Mouse (Mus musculus) embryonic facial prominence, embryonic 11.5 days (tissue): ENCODE results near the gene Ube2s. TPM values are rescaled to one million over a fixed set of nuclear protein-coding genes. Genes with fewer than 3 reads are reported as not detected.
A peak's percentile ranks its signal among the peaks of the same experiment; 100 is the strongest.

Source experiments
- ATAC-seq: fragments of 200-750 bp; cut with Nextera tagmentation; replicated peaks from 2 replicates; pipeline ENCODE4 v1.8.0; 2017; ENCODE audit warnings: low read depth; ENCODE audit not compliant: insufficient number of reproducible peaks, low FRiP score, low TSS enrichment
- DNase-seq: peaks from one replicate; pipeline ENCODE4 v3.0.0-alpha.2; 2015; ENCODE audit warnings: low spot score
- H3K27ac ChIP-seq: fragments of 300-500 bp; sonication (generic); replicated peaks from 2 replicates; pipeline ENCODE4 v1.5.1; 2014; ENCODE audit warnings: mild to moderate bottlenecking, low read depth, low read length, control low read depth
- H3K27me3 ChIP-seq: fragments of 300-500 bp; sonication (generic); 2 replicates; pipeline ENCODE4 v1.6.1; 2014; ENCODE audit warnings: mild to moderate bottlenecking, low read length, moderate library complexity, mixed read lengths; ENCODE audit not compliant: control insufficient read depth, insufficient read depth
- H3K36me3 ChIP-seq: fragments of 300-500 bp; sonication (generic); replicated peaks from 2 replicates; pipeline ENCODE4 v1.6.1; 2014; ENCODE audit warnings: low read depth, mild to moderate bottlenecking, low read length, moderate library complexity, mixed read lengths; ENCODE audit not compliant: control insufficient read depth, insufficient read depth
- H3K4me1 ChIP-seq: fragments of 300-500 bp; sonication (generic); 2 replicates; pipeline ENCODE4 v1.6.1; 2014; ENCODE audit warnings: low read length, mixed read lengths; ENCODE audit not compliant: control insufficient read depth, insufficient read depth
- H3K4me2 ChIP-seq: fragments of 300-500 bp; sonication (generic); 2 replicates; pipeline ENCODE4 v1.6.1; 2014; ENCODE audit warnings: low read depth, mild to moderate bottlenecking, control low read depth, low read length, moderate library complexity
- H3K4me3 ChIP-seq: fragments of 300-500 bp; sonication (generic); 2 replicates; pipeline ENCODE4 v1.5.1; 2014; ENCODE audit warnings: low read depth, low read length, control low read depth
- H3K9ac ChIP-seq: fragments of 300-500 bp; sonication (generic); replicated peaks from 2 replicates; pipeline ENCODE4 v1.6.1; 2014; ENCODE audit warnings: mild to moderate bottlenecking, control low read depth, low read length
- H3K9me3 ChIP-seq: fragments of 300-500 bp; sonication (generic); replicated peaks from 2 replicates; pipeline ENCODE4 v1.6.1; 2016; ENCODE audit warnings: mild to moderate bottlenecking, low read length, inconsistent platforms, mixed read lengths; ENCODE audit not compliant: control insufficient read depth
- WGBS: fragments of 180-500 bp; shearing (Covaris S2); extraction: QIAGEN DNeasy Blood & Tissue Kit; methylation state at CpG from one replicate; pipeline ENCODE4 v1.1.7; 2014; 5-methylcytosine and 5-hydroxymethylcytosine counted together
- polyA plus RNA-seq: library from polyadenylated mRNA; unstranded; fragments of >200 nt; fragmentation: Nextera tagmentation; extraction: Ambion mirVana; gene quantifications from 2 replicates; pipeline ENCODE4 v1.2.1, GENCODE M21; 2014

The Ube2s gene
- polyA plus RNA-seq, 1 experiment from 2014 or later = 453 TPM

GRCm38 (mm10) chr7:4777851-4778637 is 34.3 kb downstream of the Ube2s start:
- Histone ChIP-seq H3K27me3 (peaks cover 33% of the 10 kb centered on the region), H3K9ac (no peak overlapping the region; the same call in 1 of the 2 replicates), H3K36me3 (no peaks in the 10 kb centered on the region), H3K4me3 (no peak overlapping the region), H3K4me2 (no peak overlapping the region), H3K27ac (no peak overlapping the region), H3K4me1 (peaks cover 7% of the 10 kb centered on the region; the same call in 1 of the 2 replicates), H3K9me3 (no peaks in the 10 kb centered on the region)
- WGBS = 5% methylated on average over 19 of the region's 20 CpGs
- DNase-seq = no peak
- ATAC-seq = no peak; the same call in 1 of the 2 replicates

- Histone ChIP-seq H3K36me3 (no peaks in the 10 kb centered on the region), H3K4me1 (peaks cover 7% of the 10 kb centered on the region; the same call in 1 of the 2 replicates), H3K9ac (peak overlapping the region; percentile 37; the same call in 1 of the 2 replicates), H3K27ac (no peak overlapping the region), H3K4me2 (peak overlapping the region; percentile 40), H3K9me3 (no peaks in the 10 kb centered on the region), H3K27me3 (peaks cover 33% of the 10 kb centered on the region), H3K4me3 (peak overlapping the region; percentile 18)
- WGBS = under 1% methylated on average over 42 of the region's 56 CpGs
- DNase-seq (peak; percentile 84), ATAC-seq (peak; percentile 77)
These were observed 35.2 kb downstream of the Ube2s start for GRCm38 (mm10) chr7:4776861-4777830.

GRCm38 (mm10) chr7:4776131-4776530 is 36.3 kb downstream of the Ube2s start:
- no peak overlapping the region for H3K4me3 ChIP-seq
- H3K27ac ChIP-seq = no peak overlapping the region
- WGBS = 46% methylated on average over 10 of the region's 10 CpGs
- H3K27me3 ChIP-seq = peaks cover 33% of the 10 kb centered on the region
- H3K4me2 ChIP-seq = no peak overlapping the region
- DNase-seq (no peak), ATAC-seq (no peak)
- H3K9ac ChIP-seq = no peak overlapping the region
- no peaks in the 10 kb centered on the region for H3K36me3 ChIP-seq
- H3K4me1 ChIP-seq = peaks cover 7% of the 10 kb centered on the region; the same call in 1 of the 2 replicates
- no peaks in the 10 kb centered on the region for H3K9me3 ChIP-seq

GRCm38 (mm10) chr7:4771202-4771601 is 41.2 kb downstream of the Ube2s start, which contains the start of gene Fam71e2:
TSS of gene Fam71e2 (minus strand) at chr7:4771302.
- 70% methylated on average over 4 of the region's 5 CpGs for WGBS

GRCm38 (mm10) chr7:4764946-4765710 is 47.3 kb downstream of the Ube2s start:
- WGBS = 12% methylated on average over 4 of the region's 4 CpGs

More at GRCm38 (mm10) chr7:4771202-4771601, 41.2 kb downstream of the Ube2s start, which contains the start of gene Fam71e2:
- no peak for DNase-seq
- Histone ChIP-seq H3K27ac (no peak within 1 kb of the TSS), H3K27me3 (peaks cover 7% of the 10 kb centered on the region), H3K4me2 (no peak within 1 kb of the TSS), H3K36me3 (no peaks in the 10 kb centered on the region), H3K9ac (no peak within 1 kb of the TSS), H3K4me3 (no peak within 1 kb of the TSS), H3K4me1 (no peaks in the 10 kb centered on the region), H3K9me3 (no peaks in the 10 kb centered on the region)
- ATAC-seq = no peak

GRCm38 (mm10) chr7:4759670-4760069 is 52.7 kb downstream of the Ube2s start:
- H3K36me3 ChIP-seq = no peaks in the 10 kb centered on the region
- H3K9me3 ChIP-seq = no peaks in the 10 kb centered on the region
- WGBS = 57% methylated on average over 1 of the region's 1 CpGs
- H3K4me1 ChIP-seq = no peaks in the 10 kb centered on the region
- H3K27ac ChIP-seq = no peak overlapping the region
- no peak for DNase-seq
- ATAC-seq = no peak
- no peak overlapping the region for H3K4me2 ChIP-seq
- no peak overlapping the region for H3K4me3 ChIP-seq
- no peaks in the 10 kb centered on the region for H3K27me3 ChIP-seq
- no peak overlapping the region for H3K9ac ChIP-seq

More at GRCm38 (mm10) chr7:4764946-4765710, 47.3 kb downstream of the Ube2s start:
- Histone ChIP-seq H3K4me1 (no peaks in the 10 kb centered on the region), H3K4me2 (no peak overlapping the region), H3K27me3 (no peaks in the 10 kb centered on the region), H3K9me3 (no peaks in the 10 kb centered on the region), H3K4me3 (no peak overlapping the region), H3K36me3 (no peaks in the 10 kb centered on the region), H3K9ac (no peak overlapping the region), H3K27ac (no peak overlapping the region)
- DNase-seq = no peak
- ATAC-seq = no peak; the same call in 1 of the 2 replicates

- Histone ChIP-seq H3K4me1 (no peaks in the 10 kb centered on the region), H3K4me2 (peak within 1 kb of the TSS; percentile 32), H3K4me3 (peak within 1 kb of the TSS; percentile 21), H3K36me3 (no peaks in the 10 kb centered on the region), H3K9ac (peak within 1 kb of the TSS; percentile 11; the same call in 1 of the 2 replicates), H3K27ac (peak within 1 kb of the TSS; percentile 9), H3K9me3 (no peaks in the 10 kb centered on the region), H3K27me3 (no peaks in the 10 kb centered on the region)
- 4% methylated on average over 24 of the region's 24 CpGs for WGBS
- ATAC-seq (peak; percentile 93), DNase-seq (peak; percentile 95)
These were observed 59.4 kb downstream of the Ube2s start, which contains the start of gene Cox6b2 for GRCm38 (mm10) chr7:4752821-4753570. TSS of gene Cox6b2 (minus strand) at chr7:4753094.
